Mouse (Mus musculus): ENCODE results near the gene Hist1h2an. TPM values are rescaled to one million over a fixed set of nuclear protein-coding genes. Genes with fewer than 3 reads are reported as not detected.
"Not testable (repeated sequence)": the region's sequence is repeated elsewhere in the genome, so short reads cannot be mapped to it uniquely, and the experiment has no call there.

The Hist1h2an gene
- polyA plus RNA-seq, 1 experiment from 2014 or later: 6.2 TPM

GRCm38 (mm10) chr13:21779767-21780731 lies 7.0 kb downstream of the Hist1h2an start, which contains the start of gene Hist1h1b:
Hist1h1b (minus strand) TSS chr13:21780625.
- peak; percentile 52 for ATAC-seq (replicated peaks; ENCODE audit: insufficient number of reproducible peaks, low FRiP score, low TSS enrichment)

GRCm38 (mm10) chr13:21778814-21779766 lies 7.9 kb downstream of the Hist1h2an start:
- ATAC-seq (replicated peaks; ENCODE audit: insufficient number of reproducible peaks, low FRiP score, low TSS enrichment): peak; percentile 73
- peak overlapping the region; percentile 93 for H3K9ac ChIP-seq (ENCODE audit: low read depth, low read length)
- H3K36me3 ChIP-seq (ENCODE audit: control insufficient read depth, insufficient read depth, low read length): no peaks in the 10 kb centered on the region
- peak overlapping the region; percentile 67 for H3K4me3 ChIP-seq (ENCODE audit: low read depth, low read length)
- peak overlapping the region; percentile 96 for H3K27ac ChIP-seq (ENCODE audit: low read depth, low read length)
- peaks cover 8% of the 10 kb centered on the region; the same call in 1 of the 2 replicates for H3K4me1 ChIP-seq (ENCODE audit: control insufficient read depth, insufficient read depth, low read length)
- H3K27me3 ChIP-seq (ENCODE audit: control insufficient read depth, insufficient read depth, low read length): no peaks in the 10 kb centered on the region
- H3K9me3 ChIP-seq (replicated peaks; ENCODE audit: control insufficient read depth, low read length): no peaks in the 10 kb centered on the region
- 8% methylated on average over 33 of the region's 33 CpGs for WGBS (ENCODE audit: insufficient replicate concordance)
- peak overlapping the region; percentile 97 for H3K4me2 ChIP-seq

More at GRCm38 (mm10) chr13:21779767-21780731, 7.0 kb downstream of the Hist1h2an start, which contains the start of gene Hist1h1b:
- Histone ChIP-seq H3K4me1 (ENCODE audit: control insufficient read depth, insufficient read depth, low read length) (peaks cover 13% of the 10 kb centered on the region; the same call in 1 of the 2 replicates), H3K9ac (ENCODE audit: low read depth, low read length) (peak within 1 kb of the TSS; percentile 93), H3K27me3 (ENCODE audit: control insufficient read depth, insufficient read depth, low read length) (no peaks in the 10 kb centered on the region), H3K4me3 (ENCODE audit: low read depth, low read length) (peak within 1 kb of the TSS; percentile 67), H3K9me3 (replicated peaks; ENCODE audit: control insufficient read depth, low read length) (no peaks in the 10 kb centered on the region), H3K36me3 (ENCODE audit: control insufficient read depth, insufficient read depth, low read length) (no peaks in the 10 kb centered on the region), H3K4me2 (peak within 1 kb of the TSS; percentile 97), H3K27ac (ENCODE audit: low read depth, low read length) (peak within 1 kb of the TSS; percentile 96)
- under 1% methylated on average over 44 of the region's 44 CpGs for WGBS (ENCODE audit: insufficient replicate concordance)

- Histone ChIP-seq H3K27me3 (ENCODE audit: control insufficient read depth, insufficient read depth, low read length) (no peaks in the 10 kb centered on the region), H3K4me3 (ENCODE audit: low read depth, low read length) (no peak overlapping the region), H3K9me3 (replicated peaks; ENCODE audit: control insufficient read depth, low read length) (no peaks in the 10 kb centered on the region), H3K4me1 (ENCODE audit: control insufficient read depth, insufficient read depth, low read length) (peaks cover 10% of the 10 kb centered on the region), H3K9ac (ENCODE audit: low read depth, low read length) (no peak overlapping the region), H3K27ac (ENCODE audit: low read depth, low read length) (peak overlapping the region; percentile 29; the same call in 1 of the 2 replicates), H3K4me2 (peak overlapping the region; percentile 52), H3K36me3 (ENCODE audit: control insufficient read depth, insufficient read depth, low read length) (no peaks in the 10 kb centered on the region)
- ATAC-seq (replicated peaks; ENCODE audit: insufficient number of reproducible peaks, low FRiP score, low TSS enrichment): no peak
- WGBS (ENCODE audit: insufficient replicate concordance): 74% methylated on average over 1 of the region's 1 CpGs
These were observed 31.3 kb downstream of the Hist1h2an start for GRCm38 (mm10) chr13:21755707-21756106.

GRCm38 (mm10) chr13:21754294-21755001 lies 32.6 kb downstream of the Hist1h2an start:
- not testable (repeated sequence) for H3K36me3 ChIP-seq (ENCODE audit: control insufficient read depth, insufficient read depth, low read length); H3K27me3 ChIP-seq (ENCODE audit: control insufficient read depth, insufficient read depth, low read length); H3K9me3 ChIP-seq (replicated peaks; ENCODE audit: control insufficient read depth, low read length)
- Histone ChIP-seq H3K9ac (ENCODE audit: low read depth, low read length) (peak overlapping the region; percentile 76), H3K4me3 (ENCODE audit: low read depth, low read length) (peak overlapping the region; percentile 49), H3K4me1 (ENCODE audit: control insufficient read depth, insufficient read depth, low read length) (peaks cover 12% of the 10 kb centered on the region), H3K4me2 (peak overlapping the region; percentile 71), H3K27ac (ENCODE audit: low read depth, low read length) (peak overlapping the region; percentile 90)
- ATAC-seq (replicated peaks; ENCODE audit: insufficient number of reproducible peaks, low FRiP score, low TSS enrichment): peak; percentile 4; the same call in 1 of the 2 replicates
- under 1% methylated on average over 21 of the region's 26 CpGs for WGBS (ENCODE audit: insufficient replicate concordance)

- whole genome bisulfite sequencing (ENCODE audit: insufficient replicate concordance): 0% methylated on average over 36 of the region's 50 CpGs
- not testable (repeated sequence) for H3K27me3 ChIP-seq (ENCODE audit: control insufficient read depth, insufficient read depth, low read length); H3K36me3 ChIP-seq (ENCODE audit: control insufficient read depth, insufficient read depth, low read length); H3K9me3 ChIP-seq (replicated peaks; ENCODE audit: control insufficient read depth, low read length)
- Histone ChIP-seq H3K4me3 (ENCODE audit: low read depth, low read length) (peak within 1 kb of the TSS; percentile 49), H3K9ac (ENCODE audit: low read depth, low read length) (peak within 1 kb of the TSS; percentile 76), H3K27ac (ENCODE audit: low read depth, low read length) (peak within 1 kb of the TSS; percentile 90), H3K4me2 (peak within 1 kb of the TSS; percentile 71), H3K4me1 (ENCODE audit: control insufficient read depth, insufficient read depth, low read length) (peaks cover 13% of the 10 kb centered on the region)
- peak; percentile 88 for ATAC-seq (replicated peaks; ENCODE audit: insufficient number of reproducible peaks, low FRiP score, low TSS enrichment)
These were observed 33.3 kb downstream of the Hist1h2an start, which contains the start of the genes Hist1h2ak and Hist1h2bn for GRCm38 (mm10) chr13:21753524-21754285. Hist1h2ak (minus strand) TSS chr13:21753827. Hist1h2bn (plus strand) TSS chr13:21754123.

- WGBS (ENCODE audit: insufficient replicate concordance): 4% methylated on average over 10 of the region's 10 CpGs
- Histone ChIP-seq H3K27me3 (ENCODE audit: control insufficient read depth, insufficient read depth, low read length) (no peaks in the 10 kb centered on the region), H3K4me3 (ENCODE audit: low read depth, low read length) (peak overlapping the region; percentile 42), H3K4me2 (peak overlapping the region; percentile 62), H3K9ac (ENCODE audit: low read depth, low read length) (peak overlapping the region; percentile 65), H3K36me3 (ENCODE audit: control insufficient read depth, insufficient read depth, low read length) (no peaks in the 10 kb centered on the region), H3K4me1 (ENCODE audit: control insufficient read depth, insufficient read depth, low read length) (peaks cover 13% of the 10 kb centered on the region), H3K9me3 (replicated peaks; ENCODE audit: control insufficient read depth, low read length) (no peaks in the 10 kb centered on the region), H3K27ac (ENCODE audit: low read depth, low read length) (peak overlapping the region; percentile 85)
- ATAC-seq (replicated peaks; ENCODE audit: insufficient number of reproducible peaks, low FRiP score, low TSS enrichment): no peak; the same call in 1 of the 2 replicates
These were observed 33.9 kb downstream of the Hist1h2an start for GRCm38 (mm10) chr13:21753051-21753523.

- Histone ChIP-seq H3K27me3 (ENCODE audit: control insufficient read depth, insufficient read depth, low read length) (no peaks in the 10 kb centered on the region), H3K27ac (ENCODE audit: low read depth, low read length) (peak overlapping the region; percentile 85), H3K4me3 (ENCODE audit: low read depth, low read length) (no peak overlapping the region), H3K36me3 (ENCODE audit: control insufficient read depth, insufficient read depth, low read length) (no peaks in the 10 kb centered on the region), H3K9ac (ENCODE audit: low read depth, low read length) (no peak overlapping the region), H3K4me1 (ENCODE audit: control insufficient read depth, insufficient read depth, low read length) (peaks cover 13% of the 10 kb centered on the region), H3K4me2 (peak overlapping the region; percentile 62), H3K9me3 (replicated peaks; ENCODE audit: control insufficient read depth, low read length) (no peaks in the 10 kb centered on the region)
- WGBS (ENCODE audit: insufficient replicate concordance): 43% methylated on average over 3 of the region's 3 CpGs
- ATAC-seq (replicated peaks; ENCODE audit: insufficient number of reproducible peaks, low FRiP score, low TSS enrichment): no peak
These were observed 34.7 kb downstream of the Hist1h2an start for GRCm38 (mm10) chr13:21752356-21752755.

Data from heart, embryonic 11.5 days (tissue).